Mouse (Mus musculus): ENCODE data around the gene Cks1b. TPM values are rescaled to one million over a fixed set of nuclear protein-coding genes. Genes with fewer than 3 reads are reported as not detected.
"Not testable (repeated sequence)": the region's sequence is repeated elsewhere in the genome, so short reads cannot be mapped to it uniquely, and the experiment has no call there.

The Cks1b gene
- polyA plus RNA-seq, 1 experiment from 2014 or later = 315 TPM

DNA sequence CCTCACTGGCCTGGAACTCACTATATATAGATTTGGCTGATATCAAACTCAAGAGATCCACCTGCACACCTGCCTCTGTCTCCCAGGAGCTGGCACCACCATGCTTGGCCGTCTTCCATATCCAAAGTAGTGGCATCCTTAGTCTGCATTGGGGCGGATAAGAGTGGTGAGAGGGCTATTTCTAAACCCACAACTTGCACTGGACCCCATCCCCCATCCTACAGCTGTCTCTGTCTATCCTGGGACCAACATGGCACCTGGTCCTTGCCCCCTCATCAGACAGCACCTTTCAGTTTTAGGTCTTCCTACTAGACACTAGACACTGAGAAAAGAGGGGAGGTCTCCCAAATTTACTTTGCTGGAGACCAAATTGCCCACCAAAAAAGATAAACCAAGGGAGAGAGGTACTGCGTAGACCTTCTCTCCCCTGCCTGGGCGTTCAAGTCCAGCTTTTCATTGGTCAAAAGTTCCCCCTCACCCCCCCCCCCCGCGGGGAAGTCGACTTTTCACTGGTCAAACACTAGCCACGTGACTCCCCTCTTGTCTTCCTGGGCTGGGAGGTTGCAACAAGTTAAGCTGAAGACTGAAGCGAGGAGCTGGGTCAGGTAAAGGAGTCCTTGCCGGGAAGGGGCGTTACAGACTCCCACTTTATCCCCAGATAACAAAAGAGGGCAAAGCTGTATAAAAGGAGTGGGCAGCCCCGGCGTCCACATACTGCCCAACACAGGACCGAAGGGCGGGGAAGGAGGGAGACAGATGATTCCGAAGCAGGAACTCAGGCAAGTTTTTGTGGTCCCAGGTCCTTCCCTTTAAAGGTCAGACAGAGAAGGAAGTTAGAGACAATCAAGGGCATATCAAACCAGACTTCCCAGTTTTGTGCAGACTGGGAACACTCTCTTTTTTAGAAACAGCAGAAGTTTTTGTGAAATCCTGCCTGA, 18.3 kb upstream of the Cks1b start, which contains the start of gene Pbxip1:
TSS of gene Pbxip1 (plus strand) at position 531 of the 938 bp plus-strand sequence.
- no peak for TF ChIP-seq CTCF (IDR thresholded peaks at IDR 0.05; ENCODE audit: low read depth)
- Histone ChIP-seq H3K4me2 (ENCODE audit: low read length) (peak within 1 kb of the TSS; percentile 77), H3K4me3 (replicated peaks; ENCODE audit: low read depth, low read length) (peak within 1 kb of the TSS; percentile 47), H3K27ac (peak within 1 kb of the TSS; percentile 87), H3K9me3 (replicated peaks; ENCODE audit: low read length) (no peaks in the 10 kb centered on the region), H3K4me1 (replicated peaks; ENCODE audit: insufficient read depth, low read length) (peaks cover 9% of the 10 kb centered on the region), H3K36me3 (ENCODE audit: insufficient read depth, low read length) (peaks cover 17% of the 10 kb centered on the region), H3K27me3 (ENCODE audit: insufficient read depth, low read length) (no peaks in the 10 kb centered on the region), H3K9ac (ENCODE audit: low read depth, low read length) (peak within 1 kb of the TSS; percentile 59)
- WGBS = 5% methylated on average over 16 of the region's 16 CpGs
- DNase-seq (ENCODE audit: low spot score) (peak; percentile 93), ATAC-seq (replicated peaks; ENCODE audit: low FRiP score, low read depth) (peak; percentile 81)

DNA sequence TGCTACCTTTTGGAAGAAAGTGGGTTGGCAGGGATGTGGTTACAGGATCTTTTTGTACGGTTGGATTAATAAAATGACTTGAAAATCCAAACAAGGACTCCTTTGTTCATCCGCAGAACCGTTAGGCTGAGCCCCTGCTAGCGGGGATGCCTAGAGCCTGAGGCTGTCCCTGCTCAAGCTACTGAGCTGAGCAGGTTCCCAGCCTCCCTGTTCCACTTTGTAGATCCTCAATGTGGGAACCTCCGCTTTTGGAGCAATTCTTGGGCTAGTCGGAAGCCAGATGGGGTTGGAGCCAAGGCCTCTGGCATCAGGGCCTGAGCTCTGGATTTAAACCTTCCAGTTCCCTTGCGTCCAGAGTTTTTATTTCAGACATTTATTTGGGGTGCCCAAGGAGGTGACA, 16.9 kb upstream of the Cks1b start:
- no peak overlapping the region for H3K27ac ChIP-seq
- no peak overlapping the region for H3K4me3 ChIP-seq (replicated peaks; ENCODE audit: low read depth, low read length)
- ATAC-seq (replicated peaks; ENCODE audit: low FRiP score, low read depth) (no peak), DNase-seq (ENCODE audit: low spot score) (no peak)
- no peak overlapping the region for H3K9ac ChIP-seq (ENCODE audit: low read depth, low read length)
- H3K9me3 ChIP-seq (replicated peaks; ENCODE audit: low read length) = no peaks in the 10 kb centered on the region
- 72% methylated on average over 7 of the region's 7 CpGs for WGBS
- H3K4me2 ChIP-seq (ENCODE audit: low read length) = no peak overlapping the region
- H3K4me1 ChIP-seq (replicated peaks; ENCODE audit: insufficient read depth, low read length) = peaks cover 13% of the 10 kb centered on the region
- no peaks in the 10 kb centered on the region for H3K27me3 ChIP-seq (ENCODE audit: insufficient read depth, low read length)
- no peak for TF ChIP-seq CTCF (IDR thresholded peaks at IDR 0.05; ENCODE audit: low read depth)
- H3K36me3 ChIP-seq (ENCODE audit: insufficient read depth, low read length) = peaks cover 17% of the 10 kb centered on the region

GRCm38 (mm10) chr3:89434532-89434931, 16.3 kb upstream of the Cks1b start:
- H3K4me3 ChIP-seq (replicated peaks; ENCODE audit: low read depth, low read length) = no peak overlapping the region
- TF ChIP-seq CTCF (IDR thresholded peaks at IDR 0.05; ENCODE audit: low read depth) = no peak
- peaks cover 13% of the 10 kb centered on the region for H3K4me1 ChIP-seq (replicated peaks; ENCODE audit: insufficient read depth, low read length)
- no peaks in the 10 kb centered on the region for H3K27me3 ChIP-seq (ENCODE audit: insufficient read depth, low read length)
- no peak overlapping the region for H3K27ac ChIP-seq
- DNase-seq (ENCODE audit: low spot score) = no peak
- H3K36me3 ChIP-seq (ENCODE audit: insufficient read depth, low read length) = peaks cover 17% of the 10 kb centered on the region
- no peak overlapping the region for H3K9ac ChIP-seq (ENCODE audit: low read depth, low read length)
- H3K9me3 ChIP-seq (replicated peaks; ENCODE audit: low read length) = no peaks in the 10 kb centered on the region
- no peak overlapping the region for H3K4me2 ChIP-seq (ENCODE audit: low read length)
- 87% methylated on average over 11 of the region's 11 CpGs for WGBS
- no peak for ATAC-seq (replicated peaks; ENCODE audit: low FRiP score, low read depth)

DNA sequence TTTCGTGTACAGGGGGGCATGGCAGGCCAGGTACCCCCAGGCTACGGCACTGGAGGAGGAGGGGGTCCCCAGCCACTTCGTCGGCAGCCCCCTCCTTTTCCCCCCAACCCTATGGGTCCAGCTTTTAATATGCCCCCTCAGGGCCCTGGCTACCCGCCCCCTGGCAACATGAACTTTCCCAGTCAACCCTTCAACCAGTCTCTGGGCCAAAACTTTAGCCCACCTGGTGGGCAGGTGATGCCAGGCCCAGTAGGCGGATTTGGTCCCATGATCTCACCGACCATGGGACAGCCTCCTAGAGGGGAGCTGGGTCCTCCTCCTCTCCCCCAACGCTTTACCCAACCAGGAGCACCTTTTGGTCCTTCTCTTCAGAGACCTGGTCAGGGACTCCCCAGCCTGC, 14.4 kb upstream of the Cks1b start:
- DNase-seq (ENCODE audit: low spot score) = no peak
- H3K4me3 ChIP-seq (replicated peaks; ENCODE audit: low read depth, low read length) = no peak overlapping the region
- no peak for ATAC-seq (replicated peaks; ENCODE audit: low FRiP score, low read depth)
- H3K4me1 ChIP-seq (replicated peaks; ENCODE audit: insufficient read depth, low read length) = peaks cover 13% of the 10 kb centered on the region
- 92% methylated on average over 8 of the region's 8 CpGs for WGBS
- H3K27me3 ChIP-seq (ENCODE audit: insufficient read depth, low read length) = no peaks in the 10 kb centered on the region
- no peaks in the 10 kb centered on the region for H3K9me3 ChIP-seq (replicated peaks; ENCODE audit: low read length)
- H3K4me2 ChIP-seq (ENCODE audit: low read length) = no peak overlapping the region
- no peak for TF ChIP-seq CTCF (IDR thresholded peaks at IDR 0.05; ENCODE audit: low read depth)
- H3K36me3 ChIP-seq (ENCODE audit: insufficient read depth, low read length) = peaks cover 22% of the 10 kb centered on the region
- no peak overlapping the region for H3K27ac ChIP-seq
- no peak overlapping the region for H3K9ac ChIP-seq (ENCODE audit: low read depth, low read length)

GRCm38 (mm10) chr3:89430171-89431159, 12.3 kb upstream of the Cks1b start, which contains the start of gene Pygo2:
Gene Pygo2, plus strand, starts transcription at chr3:89430214.
- Histone ChIP-seq H3K36me3 (ENCODE audit: insufficient read depth, low read length) (peaks cover 30% of the 10 kb centered on the region), H3K9ac (ENCODE audit: low read depth, low read length) (peak within 1 kb of the TSS; percentile 79), H3K27ac (peak within 1 kb of the TSS; percentile 85), H3K4me2 (ENCODE audit: low read length) (peak within 1 kb of the TSS; percentile 77), H3K27me3 (ENCODE audit: insufficient read depth, low read length) (no peaks in the 10 kb centered on the region), H3K9me3 (replicated peaks; ENCODE audit: low read length) (no peaks in the 10 kb centered on the region), H3K4me3 (replicated peaks; ENCODE audit: low read depth, low read length) (peak within 1 kb of the TSS; percentile 81), H3K4me1 (replicated peaks; ENCODE audit: insufficient read depth, low read length) (peaks cover 7% of the 10 kb centered on the region)
- TF ChIP-seq CTCF (IDR thresholded peaks at IDR 0.05; ENCODE audit: low read depth) = no peak; the same call in 1 of the 2 replicates
- WGBS = 1% methylated on average over 61 of the region's 68 CpGs
- DNase-seq (ENCODE audit: low spot score) = peak; percentile 98
- ATAC-seq (replicated peaks; ENCODE audit: low FRiP score, low read depth) = peak; percentile 97

DNA sequence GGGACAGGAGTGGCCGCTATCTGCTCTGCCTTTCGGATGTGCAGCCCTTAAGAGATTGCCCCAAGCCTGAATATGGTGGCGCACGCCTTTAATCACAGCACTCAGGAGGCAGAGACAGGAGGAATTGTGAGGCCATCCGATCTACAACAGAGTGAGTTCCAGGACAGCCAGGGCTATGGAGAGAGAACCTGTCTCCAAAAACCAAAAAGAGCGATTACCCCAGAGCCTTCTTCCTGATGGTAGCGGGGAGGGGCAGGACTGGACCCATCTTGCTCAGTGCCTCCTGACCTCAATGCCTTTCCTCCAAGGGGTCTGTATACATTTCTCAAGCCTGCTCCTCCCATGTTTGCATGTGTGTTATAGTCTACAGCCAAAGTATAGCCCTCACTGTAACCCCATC, 10.8 kb upstream of the Cks1b start:
- not testable (repeated sequence) for H3K27ac ChIP-seq; H3K4me3 ChIP-seq (replicated peaks; ENCODE audit: low read depth, low read length); H3K4me2 ChIP-seq (ENCODE audit: low read length); ATAC-seq (replicated peaks; ENCODE audit: low FRiP score, low read depth); DNase-seq (ENCODE audit: low spot score); H3K9me3 ChIP-seq (replicated peaks; ENCODE audit: low read length); H3K4me1 ChIP-seq (replicated peaks; ENCODE audit: insufficient read depth, low read length); H3K27me3 ChIP-seq (ENCODE audit: insufficient read depth, low read length); H3K9ac ChIP-seq (ENCODE audit: low read depth, low read length)
- WGBS = 81% methylated on average over 6 of the region's 7 CpGs
- peaks cover 31% of the 10 kb centered on the region for H3K36me3 ChIP-seq (ENCODE audit: insufficient read depth, low read length)
